Mouse (Mus musculus) small intestine, adult 2 months (tissue): ENCODE measurements around the gene Iffo1.

ENCODE experiments used
- CTCF ChIP-seq: fragments of 200-500 bp; IDR thresholded peaks from 2 replicates; pipeline ENCODE4 v1.5.1; 2012; ENCODE audit warnings: low read depth, mild to moderate bottlenecking, control low read depth, inconsistent platforms, low read length, moderate library complexity, mixed read lengths; ENCODE audit not compliant: insufficient replicate concordance, insufficient read length; ENCODE audit errors: extremely low read depth
- POLR2A ChIP-seq: fragments of 200-500 bp; IDR thresholded peaks from 2 replicates; pipeline ENCODE4 v1.6.1; 2012; ENCODE audit warnings: low read depth, mild to moderate bottlenecking, control low read depth, inconsistent platforms, low read length, moderate library complexity

GRCm38 (mm10) chr6:125152212-125153017, 7.4 kb downstream of the Iffo1 start:
- TF ChIP-seq POLR2A (no peak), CTCF (no peak)
